Mouse (Mus musculus) hindbrain, embryonic 15.5 days (tissue): ENCODE data around the gene Srbd1. TPM values are rescaled to one million over a fixed set of nuclear protein-coding genes. Genes with fewer than 3 reads are reported as not detected.

Source experiments
- ATAC-seq: fragments of 200-750 bp; cut with Nextera tagmentation; 2 replicates; pipeline ENCODE4 v1.8.0; 2017; ENCODE audit warnings: low read depth, moderate number of reproducible peaks, moderate TSS enrichment; ENCODE audit not compliant: low FRiP score
- H3K27ac ChIP-seq: fragments of 300-500 bp; sonication (generic); replicated peaks from 2 replicates; pipeline ENCODE4 v1.5.1; 2015; ENCODE audit warnings: mild to moderate bottlenecking, inconsistent platforms
- H3K27me3 ChIP-seq: fragments of 300-500 bp; sonication (generic); 2 replicates; pipeline ENCODE4 v1.6.1; 2015; ENCODE audit warnings: control low read depth, inconsistent platforms
- H3K36me3 ChIP-seq: fragments of 300-500 bp; sonication (generic); 2 replicates; pipeline ENCODE4 v1.6.1; 2015; ENCODE audit warnings: control low read depth, inconsistent platforms
- H3K4me1 ChIP-seq: fragments of 300-500 bp; sonication (generic); replicated peaks from 2 replicates; pipeline ENCODE4 v1.6.1; 2015; ENCODE audit warnings: control low read depth, inconsistent platforms
- H3K4me2 ChIP-seq: fragments of 300-500 bp; sonication (generic); 2 replicates; pipeline ENCODE4 v1.6.1; 2015; ENCODE audit warnings: moderate library complexity, mild to moderate bottlenecking, inconsistent platforms
- H3K4me3 ChIP-seq: fragments of 300-500 bp; sonication (generic); 2 replicates; pipeline ENCODE4 v1.5.1; 2015; ENCODE audit warnings: mild to moderate bottlenecking, inconsistent platforms
- H3K9ac ChIP-seq: fragments of 300-500 bp; sonication (generic); 2 replicates; pipeline ENCODE4 v1.6.1; 2015; ENCODE audit warnings: inconsistent platforms
- H3K9me3 ChIP-seq: fragments of 300-500 bp; sonication (generic); 2 replicates; pipeline ENCODE4 v1.6.1; 2016; ENCODE audit warnings: control low read depth, inconsistent platforms
- WGBS: fragments of 180-500 bp; shearing (Covaris S2); methylation state at CpG from one replicate; pipeline ENCODE4 v1.1.7; 2015; 5-methylcytosine and 5-hydroxymethylcytosine counted together
- polyA plus RNA-seq: library from polyadenylated mRNA; unstranded; fragments of >200 nt; fragmentation: Nextera tagmentation; extraction: Ambion mirVana; gene quantifications from 2 replicates; pipeline ENCODE4 v1.2.1, GENCODE M21; 2015

The Srbd1 gene
- polyA plus RNA-seq, 1 experiment from 2014 or later = 14.8 TPM

DNA sequence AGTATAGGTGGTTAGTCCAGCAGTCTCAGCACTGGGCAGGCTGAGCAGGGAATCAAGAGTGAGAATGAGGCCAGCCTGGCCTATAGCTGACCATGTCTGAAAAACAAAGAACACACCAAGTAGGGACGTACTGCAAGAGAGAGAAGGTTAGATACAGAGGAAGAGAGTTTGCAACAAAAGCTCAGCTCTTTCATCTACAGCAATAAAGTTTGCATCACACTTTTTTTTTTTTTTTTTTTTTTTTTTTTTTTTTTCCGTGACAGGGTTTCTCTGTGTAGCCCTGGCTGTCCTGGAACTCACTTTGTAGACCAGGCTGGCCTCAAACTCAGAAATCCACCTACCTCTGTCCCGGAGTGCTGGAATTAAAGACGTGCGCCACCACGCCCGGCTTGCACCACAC, 79.1 kb downstream of the Srbd1 start:
- H3K9ac ChIP-seq = no peak overlapping the region
- H3K9me3 ChIP-seq = no peaks in the 10 kb centered on the region
- H3K4me2 ChIP-seq = no peak overlapping the region
- WGBS = 91% methylated on average over 6 of the region's 7 CpGs
- no peaks in the 10 kb centered on the region for H3K4me1 ChIP-seq
- H3K27ac ChIP-seq = no peak overlapping the region
- no peaks in the 10 kb centered on the region for H3K36me3 ChIP-seq
- no peak overlapping the region for H3K4me3 ChIP-seq
- H3K27me3 ChIP-seq = no peaks in the 10 kb centered on the region
- no peak for ATAC-seq

DNA sequence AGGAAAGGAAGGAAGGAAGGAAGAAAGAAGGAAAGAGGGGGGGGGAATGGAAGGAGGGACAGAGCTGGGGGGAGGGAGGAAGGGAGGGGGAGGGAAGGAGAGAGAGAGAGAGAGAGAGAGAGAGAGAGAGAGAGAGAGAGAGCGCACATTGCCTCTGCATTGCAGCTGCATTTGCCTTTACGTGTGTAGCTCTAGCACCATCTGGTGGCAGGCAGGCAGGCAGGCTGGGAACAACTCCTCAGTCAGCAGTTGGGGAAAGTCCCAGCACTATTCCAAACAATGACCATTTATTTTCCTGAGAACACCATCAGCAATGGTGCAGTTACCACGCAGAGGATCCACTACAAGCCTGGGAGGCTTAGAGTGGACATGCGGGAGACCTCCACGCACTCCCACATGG, 81.5 kb downstream of the Srbd1 start:
- Histone ChIP-seq H3K4me2 (no peak overlapping the region), H3K4me3 (no peak overlapping the region), H3K9me3 (no peaks in the 10 kb centered on the region), H3K36me3 (no peaks in the 10 kb centered on the region), H3K27me3 (no peaks in the 10 kb centered on the region), H3K27ac (no peak overlapping the region), H3K9ac (no peak overlapping the region), H3K4me1 (no peaks in the 10 kb centered on the region)
- ATAC-seq = peak; percentile 63; the same call in 1 of the 2 replicates
- WGBS = 12% methylated on average over 5 of the region's 5 CpGs

DNA sequence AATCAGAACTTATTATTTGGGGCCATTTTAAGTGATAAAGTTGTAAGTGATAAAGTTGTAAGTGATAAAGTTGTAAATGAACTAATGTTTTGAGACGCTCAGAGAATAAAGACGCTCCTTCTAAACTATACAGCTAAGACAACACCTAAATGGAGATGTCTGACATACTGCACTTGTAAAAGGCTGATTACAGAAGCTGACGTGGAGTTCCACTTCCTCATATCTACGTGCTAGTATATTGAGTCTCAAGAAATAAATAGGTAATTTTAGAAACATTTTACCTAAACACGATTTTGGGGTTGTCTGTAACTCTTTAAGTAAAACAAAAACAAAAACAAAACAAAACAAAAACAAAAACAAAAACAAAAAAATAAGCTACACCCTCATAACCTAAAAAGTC, 84.1 kb downstream of the Srbd1 start:
- no peak for ATAC-seq
- Histone ChIP-seq H3K4me3 (no peak overlapping the region), H3K4me2 (no peak overlapping the region), H3K9me3 (no peaks in the 10 kb centered on the region), H3K27me3 (no peaks in the 10 kb centered on the region), H3K36me3 (no peaks in the 10 kb centered on the region), H3K27ac (no peak overlapping the region), H3K9ac (no peak overlapping the region), H3K4me1 (no peaks in the 10 kb centered on the region)
- 95% methylated on average over 5 of the region's 5 CpGs for WGBS

DNA sequence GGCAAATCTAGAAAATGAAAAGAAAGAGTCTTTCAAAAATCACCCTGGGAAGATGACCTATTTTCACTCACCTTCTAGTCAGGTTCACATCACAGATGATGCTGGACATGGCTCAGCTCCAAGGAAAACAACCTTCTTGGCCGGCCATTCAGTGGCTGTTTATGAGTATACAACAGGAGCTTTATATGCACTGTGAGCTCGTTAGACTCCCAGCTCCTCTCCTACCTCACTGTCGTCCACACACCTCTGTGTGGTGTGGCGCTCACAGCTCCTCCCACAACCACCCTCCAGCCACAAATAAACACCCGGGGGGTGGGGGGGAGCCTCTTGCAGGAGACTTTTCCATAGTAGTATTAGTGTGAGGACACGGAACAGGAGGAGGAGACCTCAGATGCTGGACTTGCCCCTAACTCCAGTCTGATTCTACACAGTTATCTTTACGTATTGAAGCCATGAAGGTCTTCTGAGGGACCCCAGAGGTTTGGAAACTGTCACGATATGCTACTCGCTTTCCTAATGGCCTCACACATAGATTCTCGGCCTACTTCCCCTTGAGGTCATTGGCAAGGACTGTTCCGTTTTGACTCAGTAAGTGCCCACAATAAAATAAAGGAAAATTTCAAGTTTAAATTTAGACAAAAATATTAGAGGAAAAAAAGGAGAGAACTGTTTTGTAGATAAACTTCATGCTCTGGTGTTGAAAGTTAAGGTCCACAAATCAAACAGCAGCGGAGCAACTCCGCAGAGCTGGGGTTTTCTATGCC, 104.6 kb downstream of the Srbd1 start:
- no peak overlapping the region for H3K4me3 ChIP-seq
- H3K4me2 ChIP-seq = no peak overlapping the region
- no peak overlapping the region for H3K9ac ChIP-seq
- no peak for ATAC-seq
- no peaks in the 10 kb centered on the region for H3K9me3 ChIP-seq
- H3K4me1 ChIP-seq = no peaks in the 10 kb centered on the region
- no peak overlapping the region for H3K27ac ChIP-seq
- no peaks in the 10 kb centered on the region for H3K27me3 ChIP-seq
- no peaks in the 10 kb centered on the region for H3K36me3 ChIP-seq
- 82% methylated on average over 13 of the region's 13 CpGs for WGBS

DNA sequence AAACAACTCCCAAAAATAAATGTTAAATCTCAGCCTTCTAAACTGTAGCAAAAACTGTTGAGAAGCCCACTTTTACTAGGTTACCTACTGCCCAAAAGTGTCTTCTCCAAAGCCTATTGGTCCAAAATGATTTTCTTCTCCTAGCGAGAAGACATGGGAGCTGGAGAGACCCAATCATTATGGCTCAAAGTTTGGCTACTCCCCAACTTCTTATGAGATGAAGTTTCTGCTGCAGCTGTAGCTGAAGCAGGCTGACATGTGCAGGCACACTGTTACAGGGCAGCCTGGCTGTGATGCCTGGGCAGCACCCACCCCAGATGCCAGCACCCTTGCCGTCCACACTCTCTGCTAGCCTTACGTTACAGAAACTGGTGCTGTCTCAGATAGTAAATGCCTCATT, 105.2 kb downstream of the Srbd1 start:
- H3K27ac ChIP-seq = no peak overlapping the region
- H3K9me3 ChIP-seq = no peaks in the 10 kb centered on the region
- WGBS = 72% methylated on average over 3 of the region's 3 CpGs

DNA sequence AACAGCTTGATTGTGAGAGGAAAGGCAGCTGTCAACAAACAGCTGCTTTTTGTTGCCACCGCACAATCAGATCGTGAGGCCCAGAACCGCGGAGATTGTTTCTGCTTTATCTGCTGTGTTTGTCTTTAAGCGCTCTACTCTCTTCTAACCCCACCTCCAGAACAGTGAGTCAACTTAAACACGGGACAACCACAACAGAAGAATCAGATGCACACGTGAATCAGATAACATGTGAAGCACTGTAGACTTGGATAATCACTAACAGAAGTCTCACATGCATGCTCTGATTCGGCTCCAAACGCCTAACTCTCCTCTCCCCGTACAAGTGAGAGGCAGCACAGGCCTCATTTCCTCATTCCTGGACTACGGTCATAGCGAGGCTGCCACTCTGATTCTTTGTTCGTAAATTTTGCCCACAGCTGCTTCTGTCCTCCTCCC, 106.7 kb downstream of the Srbd1 start:
- Histone ChIP-seq H3K27me3 (no peaks in the 10 kb centered on the region), H3K4me1 (no peaks in the 10 kb centered on the region), H3K9ac (no peak overlapping the region), H3K9me3 (no peaks in the 10 kb centered on the region), H3K36me3 (no peaks in the 10 kb centered on the region), H3K4me3 (no peak overlapping the region), H3K27ac (no peak overlapping the region), H3K4me2 (no peak overlapping the region)
- no peak for ATAC-seq
- 71% methylated on average over 13 of the region's 13 CpGs for WGBS

More for the DNA sequence above, 105.2 kb downstream of the Srbd1 start:
- no peak overlapping the region for H3K4me2 ChIP-seq
- no peak overlapping the region for H3K4me3 ChIP-seq
- H3K36me3 ChIP-seq = no peaks in the 10 kb centered on the region
- no peak overlapping the region for H3K9ac ChIP-seq
- no peaks in the 10 kb centered on the region for H3K4me1 ChIP-seq
- no peak for ATAC-seq
- no peaks in the 10 kb centered on the region for H3K27me3 ChIP-seq

DNA sequence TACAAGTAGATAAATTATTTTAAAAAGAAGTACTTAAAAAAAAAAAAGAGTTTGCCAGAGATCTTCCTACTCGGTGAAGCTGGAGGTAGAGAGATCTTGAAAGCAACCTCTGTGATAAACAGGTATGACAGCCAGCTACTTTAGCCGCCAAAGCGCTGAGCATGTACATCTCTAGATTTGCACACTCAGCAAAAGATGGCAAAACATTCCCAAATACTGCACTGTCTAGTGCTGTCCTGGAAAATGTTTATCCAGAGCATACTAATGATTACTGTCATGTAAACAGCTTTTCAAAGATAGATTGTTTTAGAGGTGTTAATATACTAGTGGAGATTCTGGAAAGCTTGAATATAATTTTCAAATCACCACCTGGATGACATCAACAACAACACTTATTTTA, 109.4 kb downstream of the Srbd1 start:
- Histone ChIP-seq H3K36me3 (no peaks in the 10 kb centered on the region), H3K9me3 (no peaks in the 10 kb centered on the region), H3K4me3 (no peak overlapping the region), H3K27me3 (no peaks in the 10 kb centered on the region), H3K9ac (no peak overlapping the region), H3K27ac (no peak overlapping the region), H3K4me2 (no peak overlapping the region), H3K4me1 (no peaks in the 10 kb centered on the region)
- ATAC-seq = no peak
- 87% methylated on average over 3 of the region's 3 CpGs for WGBS

DNA sequence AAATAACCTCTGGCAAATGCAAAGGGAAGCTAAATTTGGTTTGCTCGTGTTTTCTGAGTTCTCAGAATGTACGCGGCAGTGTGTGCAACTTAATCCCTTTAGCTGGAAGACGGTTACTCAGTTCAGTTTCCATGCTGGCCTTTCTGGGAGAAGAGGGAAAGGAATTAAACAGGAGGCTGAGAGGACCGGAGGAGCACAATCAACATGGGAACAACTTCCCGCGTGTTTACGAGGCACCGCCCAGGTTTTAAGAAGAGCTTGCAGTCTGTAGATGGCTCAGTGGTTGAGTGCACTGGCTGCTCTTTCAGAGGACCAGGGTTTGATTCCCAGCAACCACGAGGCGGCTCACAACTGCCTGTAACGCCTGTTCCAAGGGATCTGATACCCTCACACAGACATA, 109.8 kb downstream of the Srbd1 start:
- Histone ChIP-seq H3K4me2 (no peak overlapping the region), H3K4me3 (no peak overlapping the region), H3K27me3 (no peaks in the 10 kb centered on the region), H3K9ac (no peak overlapping the region), H3K27ac (no peak overlapping the region), H3K4me1 (peaks cover under 1% of the 10 kb centered on the region; the same call in 1 of the 2 replicates), H3K9me3 (no peaks in the 10 kb centered on the region), H3K36me3 (no peaks in the 10 kb centered on the region)
- no peak for ATAC-seq
- 88% methylated on average over 12 of the region's 12 CpGs for WGBS

DNA sequence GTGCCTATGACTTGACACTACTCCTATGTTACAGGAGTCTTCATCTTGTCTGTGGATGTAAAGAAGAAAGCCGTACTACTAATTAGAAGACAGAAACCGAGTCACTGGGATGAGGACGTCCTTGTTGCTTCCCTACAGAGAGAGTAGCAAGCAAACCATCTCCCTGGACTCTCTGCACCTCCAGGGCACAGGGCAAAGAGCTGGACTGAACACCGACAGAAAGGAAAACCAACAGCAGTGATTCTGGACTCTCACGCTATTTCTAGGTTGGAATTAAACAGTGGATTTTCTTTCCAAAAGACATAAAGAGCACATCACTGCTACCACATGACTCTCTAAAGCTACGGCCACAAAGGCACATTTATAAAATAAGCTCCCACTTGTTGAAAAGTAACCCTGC, 110.3 kb downstream of the Srbd1 start:
- Histone ChIP-seq H3K9ac (no peak overlapping the region), H3K27ac (no peak overlapping the region), H3K36me3 (no peaks in the 10 kb centered on the region), H3K27me3 (no peaks in the 10 kb centered on the region), H3K4me1 (peaks cover 4% of the 10 kb centered on the region; the same call in 1 of the 2 replicates), H3K4me2 (no peak overlapping the region), H3K4me3 (no peak overlapping the region), H3K9me3 (no peaks in the 10 kb centered on the region)
- ATAC-seq = no peak
- WGBS = 91% methylated on average over 6 of the region's 6 CpGs

DNA sequence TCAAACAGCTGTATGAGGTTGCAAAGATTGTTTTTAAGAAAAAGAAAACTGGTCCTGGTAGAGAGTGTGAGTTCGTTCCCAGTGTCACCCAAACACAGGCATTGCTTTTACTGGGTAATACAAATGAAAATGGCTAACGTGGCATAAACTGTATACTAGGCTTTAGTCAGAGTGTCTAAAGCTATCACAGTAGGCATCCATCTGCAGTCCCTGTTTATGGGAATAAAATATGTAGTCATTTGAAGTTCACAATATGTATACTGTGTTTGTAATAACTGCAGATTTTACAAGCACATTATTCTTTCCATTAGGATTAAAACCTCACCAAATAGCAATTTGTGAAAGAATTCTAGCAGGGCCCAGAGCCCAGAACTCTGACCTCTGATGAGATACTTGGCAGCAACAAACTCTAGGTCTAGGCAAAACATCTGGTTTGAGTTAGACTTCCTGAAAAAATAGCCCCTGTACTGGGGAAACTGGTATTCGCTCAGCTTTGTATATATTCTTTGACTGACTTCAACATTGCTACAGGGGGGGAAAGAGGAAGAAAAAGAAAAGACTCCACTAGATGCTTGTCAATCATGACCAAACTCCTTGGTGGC, 112.8 kb downstream of the Srbd1 start:
- 84% methylated on average over 3 of the region's 3 CpGs for WGBS
- Histone ChIP-seq H3K9me3 (no peaks in the 10 kb centered on the region), H3K27me3 (no peaks in the 10 kb centered on the region), H3K4me3 (no peak overlapping the region), H3K9ac (no peak overlapping the region), H3K4me2 (no peak overlapping the region), H3K36me3 (no peaks in the 10 kb centered on the region), H3K27ac (no peak overlapping the region), H3K4me1 (peaks cover 4% of the 10 kb centered on the region; the same call in 1 of the 2 replicates)
- no peak for ATAC-seq

DNA sequence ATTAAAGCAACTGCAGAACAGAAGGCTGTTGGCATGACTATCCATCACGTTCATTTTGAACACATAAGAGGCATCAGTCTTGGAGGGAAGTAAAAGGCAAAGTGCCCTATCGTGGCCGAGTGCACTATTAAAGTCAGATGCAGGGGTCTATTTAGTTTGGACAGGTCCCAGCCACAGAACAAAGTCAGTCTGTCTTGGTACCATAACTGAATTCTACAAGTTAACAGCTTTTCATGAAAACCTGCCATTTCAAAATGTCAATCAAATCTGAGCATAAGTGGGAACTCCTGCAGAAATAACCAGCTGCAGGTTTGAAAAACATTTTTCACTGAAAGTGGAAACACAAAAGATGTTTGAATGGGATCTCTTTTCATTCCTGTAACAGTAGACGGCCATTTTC, 115.0 kb downstream of the Srbd1 start:
- no peaks in the 10 kb centered on the region for H3K27me3 ChIP-seq
- H3K4me3 ChIP-seq = no peak overlapping the region
- H3K9me3 ChIP-seq = no peaks in the 10 kb centered on the region
- 47% methylated on average over 4 of the region's 4 CpGs for WGBS
- H3K27ac ChIP-seq = no peak overlapping the region
- no peak overlapping the region for H3K9ac ChIP-seq
- H3K4me1 ChIP-seq = peaks cover 4% of the 10 kb centered on the region; the same call in 1 of the 2 replicates
- no peak overlapping the region for H3K4me2 ChIP-seq
- no peak for ATAC-seq
- H3K36me3 ChIP-seq = no peaks in the 10 kb centered on the region

DNA sequence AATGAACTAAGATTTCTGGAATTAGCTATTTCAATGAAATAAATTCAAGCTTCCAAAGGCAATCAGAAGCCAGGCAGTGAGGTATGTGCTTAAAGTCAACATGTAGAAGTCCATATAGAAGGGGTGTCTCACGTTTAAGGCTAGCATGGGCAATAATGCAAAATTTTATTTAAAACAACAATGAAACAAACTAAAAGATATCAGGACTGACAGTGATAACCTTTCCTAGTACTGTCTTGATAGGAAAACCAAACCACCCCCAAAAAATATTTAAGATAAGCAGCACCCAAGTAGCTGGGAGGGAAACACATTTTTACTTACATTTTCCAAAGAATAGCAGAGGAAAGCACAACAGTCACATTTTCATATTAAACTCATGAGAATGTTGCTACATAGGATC, 115.8 kb downstream of the Srbd1 start:
- 82% methylated on average over 1 of the region's 1 CpGs for WGBS

More for the DNA sequence above, 115.8 kb downstream of the Srbd1 start:
- ATAC-seq = no peak
- Histone ChIP-seq H3K4me3 (no peak overlapping the region), H3K27me3 (no peaks in the 10 kb centered on the region), H3K4me1 (peaks cover 4% of the 10 kb centered on the region; the same call in 1 of the 2 replicates), H3K27ac (no peak overlapping the region), H3K9me3 (no peaks in the 10 kb centered on the region), H3K9ac (no peak overlapping the region), H3K4me2 (no peak overlapping the region), H3K36me3 (no peaks in the 10 kb centered on the region)
